Mouse (Mus musculus): ENCODE results near the gene Teddm1b.

- TF ChIP-seq GATA1 (IDR thresholded peaks at IDR 0.05; ENCODE audit: low read length): no peak
- no peak for TF ChIP-seq TAL1 (IDR thresholded peaks at IDR 0.05; ENCODE audit: low read length)
Observed at GRCm38 (mm10) chr1:153899731-153900380, 25.7 kb downstream of the Teddm1b start, which contains the start of the genes Glul and Teddm2.
